ENCODE assay signal across 13 mouse cellular contexts in genomic region chr15:93433811-93434210, GRCm38 (mm10). TPM values are rescaled to one million over a fixed set of nuclear protein-coding genes. Genes with fewer than 3 reads are reported as not detected.
DNase-seq lines count a peak whose midpoint lies in the region; ATAC-seq and TF ChIP-seq lines count a peak whose summit lies in the region.
"Had no signal": no experiment of that assay in that cellular context is flagged by ENCODE, and none has a peak within 500 bp of the region (broad histone marks: within the 10 kb centered on the region; RNA-seq: fewer than 3 reads in every experiment).

No protein-coding gene starts in this region.

- no peak overlapping the region for H3K4me2 ChIP-seq in heart, embryonic 12.5 days
- no peak overlapping the region for H3K4me2 ChIP-seq in midbrain, postnatal 0 days (ENCODE audit: low read depth, low read length, poor library complexity, severe bottlenecking)
- H3K4me2 ChIP-seq in neural tube, embryonic 11.5 days (ENCODE audit: low read depth) = no peak overlapping the region

- H3K4me1 ChIP-seq in heart, embryonic 12.5 days (replicated peaks) = peaks cover 5% of the 10 kb centered on the region; the same call in 1 of the 2 replicates
- H3K4me1 ChIP-seq in midbrain, embryonic 10.5 days = no peaks in the 10 kb centered on the region
- no peaks in the 10 kb centered on the region for H3K4me1 ChIP-seq in midbrain, postnatal 0 days (ENCODE audit: insufficient read depth, low read length)
- H3K4me1 ChIP-seq in neural tube, embryonic 11.5 days (ENCODE audit: control insufficient read depth, insufficient read depth, low read length) = peaks cover 5% of the 10 kb centered on the region; the same call in 1 of the 2 replicates

- 0 out of 2 replicates have a peak overlapping the region, but pooled peaks have one; percentile 14 for H3K9ac ChIP-seq in heart, embryonic 12.5 days
- H3K9ac ChIP-seq in midbrain, postnatal 0 days (replicated peaks; ENCODE audit: low read length, poor library complexity, severe bottlenecking) = no peak overlapping the region
- no peak overlapping the region for H3K9ac ChIP-seq in neural tube, embryonic 11.5 days (ENCODE audit: low read length)
- H3K9ac ChIP-seq: liver, embryonic 14.5 days had no signal

- peaks cover 14% of the 10 kb centered on the region for H3K36me3 ChIP-seq in heart, embryonic 12.5 days
- H3K36me3 ChIP-seq in midbrain, embryonic 10.5 days = peaks cover 50% of the 10 kb centered on the region
- no peaks in the 10 kb centered on the region for H3K36me3 ChIP-seq in midbrain, postnatal 0 days (ENCODE audit: insufficient read depth, low read length)
- no peaks in the 10 kb centered on the region for H3K36me3 ChIP-seq in neural tube, embryonic 11.5 days (ENCODE audit: control insufficient read depth, insufficient read depth, low read length)

- H3K27me3 ChIP-seq in heart, embryonic 12.5 days (replicated peaks) = no peaks in the 10 kb centered on the region
- H3K27me3 ChIP-seq in midbrain, embryonic 10.5 days (ENCODE audit: low read depth, poor library complexity, severe bottlenecking) = no peaks in the 10 kb centered on the region
- no peaks in the 10 kb centered on the region for H3K27me3 ChIP-seq in midbrain, postnatal 0 days (ENCODE audit: insufficient read depth, low read length)
- H3K27me3 ChIP-seq in neural tube, embryonic 11.5 days (ENCODE audit: control insufficient read depth, insufficient read depth, low read length) = no peaks in the 10 kb centered on the region

- H3K4me3 ChIP-seq in heart, embryonic 12.5 days = no peak overlapping the region
- no peak overlapping the region for H3K4me3 ChIP-seq in midbrain, embryonic 10.5 days
- no peak overlapping the region for H3K4me3 ChIP-seq in midbrain, postnatal 0 days (ENCODE audit: low read depth, low read length)
- H3K4me3 ChIP-seq in neural tube, embryonic 11.5 days (ENCODE audit: low read depth, low read length) = no peak overlapping the region

- WGBS in heart, embryonic 12.5 days = 45% methylated on average over 11 of the region's 11 CpGs
- 75% methylated on average over 11 of the region's 11 CpGs for WGBS in midbrain, embryonic 10.5 days
- 78% methylated on average over 11 of the region's 11 CpGs for whole genome bisulfite sequencing in midbrain, postnatal 0 days
- WGBS in neural tube, embryonic 11.5 days = 51% methylated on average over 11 of the region's 11 CpGs

- H3K9me3 ChIP-seq in heart, embryonic 12.5 days (replicated peaks) = no peaks in the 10 kb centered on the region
- H3K9me3 ChIP-seq in midbrain, embryonic 10.5 days (replicated peaks) = no peaks in the 10 kb centered on the region
- H3K9me3 ChIP-seq in midbrain, postnatal 0 days (ENCODE audit: low read length) = no peaks in the 10 kb centered on the region
- no peaks in the 10 kb centered on the region for H3K9me3 ChIP-seq in neural tube, embryonic 11.5 days (ENCODE audit: control insufficient read depth, low read length)

- H3K27ac ChIP-seq in heart, embryonic 12.5 days (ENCODE audit: poor library complexity, severe bottlenecking) = no peak overlapping the region
- H3K27ac ChIP-seq in midbrain, embryonic 10.5 days (replicated peaks) = 0 out of 2 replicates have a peak overlapping the region, but pooled peaks have one; percentile 24
- no peak overlapping the region for H3K27ac ChIP-seq in midbrain, postnatal 0 days (ENCODE audit: low read depth, low read length)
- peak overlapping the region; percentile 35; the same call in 1 of the 2 replicates for H3K27ac ChIP-seq in neural tube, embryonic 11.5 days (ENCODE audit: low read depth, low read length)
- H3K27ac ChIP-seq: liver, embryonic 14.5 days had no signal

- no peak for TF ChIP-seq CTCF in midbrain, postnatal 0 days (IDR thresholded peaks at IDR 0.05)

- DNase-seq in heart, postnatal 4 days = no peak
- peak; percentile 14 for DNase-seq in midbrain, embryonic 10.5 days (ENCODE audit: low spot score)
- no peak for DNase-seq in midbrain, postnatal 0 days (ENCODE audit: low spot score)
- peak; percentile 66 for DNase-seq in embryo, embryonic 11 days
- peak; percentile 51 for DNase-seq in neural tube, embryonic 11.5 days (ENCODE audit: low spot score)
- DNase-seq in frontal cortex, postnatal 10 days (ENCODE audit: low spot score in 2 of 2) = no peak
- DNase-seq in adrenal gland, adult (ENCODE audit: inconsistent age in 2 of 2, low spot score in 1 of 2) = no peak
- DNase-seq: adrenal gland, postnatal 25 days; cerebellum, adult 11-12 months; thymus, adult 2 months had no signal

- ATAC-seq in heart, embryonic 12.5 days (ENCODE audit: insufficient number of reproducible peaks, low FRiP score) = no peak
- no peak for ATAC-seq in midbrain, postnatal 0 days (ENCODE audit: low FRiP score)
- ATAC-seq in neural tube, embryonic 11.5 days (ENCODE audit: insufficient read depth, low FRiP score, low TSS enrichment) = peak; percentile 41; the same call in 1 of the 2 replicates
- ATAC-seq: intestine, embryonic 16.5 days had no signal

RNA-seq across cellular contexts. Expression of gene Pphln1, which starts 35.7 kb away (rescaled TPM):
- polyA plus RNA-seq in heart, embryonic 12.5 days (2016; fragmentation: Nextera tagmentation; extraction: Ambion mirVana) = 52.1 TPM in 2 replicates
- total RNA-seq in heart, postnatal 4 days (2021) = 10 to 100 TPM; 35.1 to 36.6 TPM
- 96.8 and 103 TPM in 2 replicates for polyA plus RNA-seq in midbrain, embryonic 10.5 days (2016; fragmentation: Nextera tagmentation; extraction: Ambion mirVana)
- 19.7 and 33.1 TPM in 2 replicates for total RNA-seq in midbrain, postnatal 0 days (2014; rRNA removed)
- 31.3 and 35.2 TPM in 2 replicates for polyA plus RNA-seq in midbrain, postnatal 0 days (2015; fragmentation: Nextera tagmentation; extraction: Ambion mirVana)
- polyA plus RNA-seq in neural tube, embryonic 11.5 days (2014; fragmentation: Nextera tagmentation; extraction: Ambion mirVana) = 53.3 and 56.7 TPM in 2 replicates

RNA-seq across cellular contexts. Expression of gene Zcrb1, which starts 35.7 kb away (rescaled TPM):
- polyA plus RNA-seq in heart, embryonic 12.5 days (2016; fragmentation: Nextera tagmentation; extraction: Ambion mirVana) = 124 and 135 TPM in 2 replicates
- 10 to 100 TPM; 80.4 to 81.1 TPM for total RNA-seq in heart, postnatal 4 days (2021)
- 156 and 163 TPM in 2 replicates for polyA plus RNA-seq in midbrain, embryonic 10.5 days (2016; fragmentation: Nextera tagmentation; extraction: Ambion mirVana)
- total RNA-seq in midbrain, postnatal 0 days (2014; rRNA removed) = 39.0 and 55.1 TPM in 2 replicates
- polyA plus RNA-seq in midbrain, postnatal 0 days (2015; fragmentation: Nextera tagmentation; extraction: Ambion mirVana) = 161 and 165 TPM in 2 replicates
- polyA plus RNA-seq in neural tube, embryonic 11.5 days (2014; fragmentation: Nextera tagmentation; extraction: Ambion mirVana) = 147 and 152 TPM in 2 replicates

Comparison
In these comparisons a context has a peak if more than half of its experiments do, and no peak if none do; other contexts are left out.
1. H3K27ac ChIP-seq: peak in midbrain, embryonic 10.5 days (single experiment) and neural tube, embryonic 11.5 days (single experiment); none in heart, embryonic 12.5 days (single experiment) and midbrain, postnatal 0 days (single experiment).
2. DNase-seq: peak in midbrain, embryonic 10.5 days (single experiment), embryo, embryonic 11 days (single experiment) and neural tube, embryonic 11.5 days (single experiment); none in heart, postnatal 4 days (single experiment), midbrain, postnatal 0 days (single experiment), frontal cortex, postnatal 10 days (0 of 2) and adrenal gland, adult (0 of 2).